ENCODE assay signal across 20 mouse cellular contexts in the genomic region with DNA sequence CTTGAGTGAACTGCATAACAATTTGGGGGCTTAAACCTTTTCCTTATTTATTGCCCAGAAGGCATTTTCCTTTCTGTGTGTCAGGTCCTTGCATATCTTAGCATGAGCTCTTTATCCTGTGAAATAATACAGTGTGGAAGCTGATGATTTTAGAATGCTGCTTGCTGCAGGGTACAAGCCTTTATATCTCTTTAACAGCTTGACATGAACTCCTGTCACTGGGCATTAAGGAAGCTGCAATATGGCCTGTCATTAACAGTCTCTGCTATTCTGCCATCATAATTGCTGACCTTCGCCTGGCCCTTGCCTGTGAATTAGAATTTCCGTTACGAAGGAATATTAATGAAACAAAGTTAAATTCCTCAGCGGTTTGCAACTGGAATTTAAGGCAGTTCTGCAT.
"Had no signal": no experiment of that assay in that cellular context is flagged by ENCODE, and none has a peak within 500 bp of the region (broad histone marks: within the 10 kb centered on the region; RNA-seq: fewer than 3 reads in every experiment).

No protein-coding gene starts in this region.

- ATAC-seq: intestine, embryonic 16.5 days; liver, embryonic 12.5 days had no signal

- DNase-seq: kidney, adult 18-20 months; kidney, adult 9 months; kidney, postnatal 14 days; kidney, postnatal 4 days; liver; lung, adult 18-20 months; lung, postnatal 10 days; lung, postnatal 36 days; right cerebral cortex, postnatal 25 days; spleen, adult 18-20 months; thymus, postnatal 25 days had no signal

- H3K9ac ChIP-seq: limb, embryonic 13.5 days; liver, embryonic 12.5 days; liver, embryonic 15.5 days; lung, embryonic 15.5 days; midbrain, embryonic 12.5 days; stomach, embryonic 15.5 days had no signal

- H3K27me3 ChIP-seq: limb, embryonic 13.5 days; liver, embryonic 12.5 days; liver, embryonic 15.5 days; lung, embryonic 15.5 days; megakaryocyte, embryonic 14.5 days; midbrain, embryonic 12.5 days; stomach, embryonic 15.5 days had no signal

- H3K27ac ChIP-seq: limb, embryonic 10.5 days; limb, embryonic 13.5 days; liver, embryonic 12.5 days; liver, embryonic 15.5 days; lung, embryonic 15.5 days; midbrain, embryonic 12.5 days; stomach, embryonic 15.5 days had no signal

- H3K36me3 ChIP-seq: limb, embryonic 10.5 days; limb, embryonic 13.5 days; liver, embryonic 12.5 days; liver, embryonic 15.5 days; lung, embryonic 15.5 days; midbrain, embryonic 12.5 days; stomach, embryonic 15.5 days had no signal

- H3K4me3 ChIP-seq: limb, embryonic 10.5 days; limb, embryonic 13.5 days; liver, embryonic 12.5 days; liver, embryonic 15.5 days; lung, embryonic 15.5 days; megakaryocyte, embryonic 14.5 days; midbrain, embryonic 12.5 days; stomach, embryonic 15.5 days had no signal

- H3K4me2 ChIP-seq: limb, embryonic 13.5 days; liver, embryonic 12.5 days; liver, embryonic 15.5 days; lung, embryonic 15.5 days; midbrain, embryonic 12.5 days; stomach, embryonic 15.5 days had no signal

- H3K9me3 ChIP-seq: limb, embryonic 10.5 days; limb, embryonic 13.5 days; liver, embryonic 12.5 days; liver, embryonic 15.5 days; lung, embryonic 15.5 days; midbrain, embryonic 12.5 days; stomach, embryonic 15.5 days had no signal

- H3K4me1 ChIP-seq: limb, embryonic 10.5 days; limb, embryonic 13.5 days; liver, embryonic 12.5 days; liver, embryonic 15.5 days; lung, embryonic 15.5 days; megakaryocyte, embryonic 14.5 days; midbrain, embryonic 12.5 days; stomach, embryonic 15.5 days had no signal
